ENCODE assay signal across 10 mouse cellular contexts in genomic region chr3:138405341-138405740, GRCm38 (mm10). TPM values are rescaled to one million over a fixed set of nuclear protein-coding genes. Genes with fewer than 3 reads are reported as not detected.
A peak's percentile ranks its signal among the peaks of the same experiment; 100 is the strongest.
DNase-seq lines count a peak whose midpoint lies in the region; ATAC-seq lines count a peak whose summit lies in the region.
"Had no signal": no experiment of that assay in that cellular context is flagged by ENCODE, and none has a peak within 500 bp of the region (broad histone marks: within the 10 kb centered on the region; RNA-seq: fewer than 3 reads in every experiment).

No protein-coding gene starts in this region.

- no peaks in the 10 kb centered on the region for H3K4me1 ChIP-seq in heart, embryonic 10.5 days
- no peaks in the 10 kb centered on the region for H3K4me1 ChIP-seq in neural tube, embryonic 11.5 days (ENCODE audit: control insufficient read depth, insufficient read depth, low read length)
- H3K4me1 ChIP-seq in forebrain, embryonic 10.5 days: no peaks in the 10 kb centered on the region
- H3K4me1 ChIP-seq: heart, embryonic 13.5 days; neural tube, embryonic 12.5 days had no signal

- H3K9me3 ChIP-seq in heart, embryonic 10.5 days: no peaks in the 10 kb centered on the region
- no peaks in the 10 kb centered on the region for H3K9me3 ChIP-seq in neural tube, embryonic 11.5 days (ENCODE audit: control insufficient read depth, low read length)
- H3K9me3 ChIP-seq in forebrain, embryonic 10.5 days: no peaks in the 10 kb centered on the region
- H3K9me3 ChIP-seq: heart, embryonic 13.5 days; neural tube, embryonic 12.5 days had no signal

- H3K27ac ChIP-seq in heart, embryonic 10.5 days: no peak overlapping the region
- no peak overlapping the region for H3K27ac ChIP-seq in neural tube, embryonic 11.5 days (ENCODE audit: low read depth, low read length)
- H3K27ac ChIP-seq in forebrain, embryonic 10.5 days: no peak overlapping the region
- H3K27ac ChIP-seq: heart, embryonic 13.5 days; neural tube, embryonic 12.5 days had no signal

- H3K9ac ChIP-seq in neural tube, embryonic 11.5 days (ENCODE audit: low read length): no peak overlapping the region
- H3K9ac ChIP-seq: heart, embryonic 13.5 days; neural tube, embryonic 12.5 days had no signal

- 32% methylated on average over 3 of the region's 3 CpGs for WGBS in heart, embryonic 10.5 days
- 43% methylated on average over 3 of the region's 3 CpGs for WGBS in neural tube, embryonic 11.5 days
- WGBS in forebrain, embryonic 10.5 days: 57% methylated on average over 3 of the region's 3 CpGs

- H3K4me3 ChIP-seq in heart, embryonic 10.5 days: no peak overlapping the region
- H3K4me3 ChIP-seq in neural tube, embryonic 11.5 days (ENCODE audit: low read depth, low read length): no peak overlapping the region
- no peak overlapping the region for H3K4me3 ChIP-seq in forebrain, embryonic 10.5 days
- H3K4me3 ChIP-seq: heart, embryonic 13.5 days; neural tube, embryonic 12.5 days had no signal

- no peak overlapping the region for H3K4me2 ChIP-seq in neural tube, embryonic 11.5 days (ENCODE audit: low read depth)
- H3K4me2 ChIP-seq: heart, embryonic 13.5 days; neural tube, embryonic 12.5 days had no signal

- no peak for ATAC-seq in neural tube, embryonic 11.5 days (ENCODE audit: insufficient read depth, low FRiP score, low TSS enrichment)

- no peaks in the 10 kb centered on the region for H3K36me3 ChIP-seq in heart, embryonic 10.5 days
- no peaks in the 10 kb centered on the region for H3K36me3 ChIP-seq in neural tube, embryonic 11.5 days (ENCODE audit: control insufficient read depth, insufficient read depth, low read length)
- no peaks in the 10 kb centered on the region for H3K36me3 ChIP-seq in forebrain, embryonic 10.5 days (replicated peaks)
- H3K36me3 ChIP-seq: heart, embryonic 13.5 days; neural tube, embryonic 12.5 days had no signal

- H3K27me3 ChIP-seq in heart, embryonic 10.5 days (ENCODE audit: insufficient read depth, poor library complexity, severe bottlenecking): no peaks in the 10 kb centered on the region
- H3K27me3 ChIP-seq in neural tube, embryonic 11.5 days (ENCODE audit: control insufficient read depth, insufficient read depth, low read length): no peaks in the 10 kb centered on the region
- H3K27me3 ChIP-seq in forebrain, embryonic 10.5 days (ENCODE audit: poor library complexity, severe bottlenecking): no peaks in the 10 kb centered on the region
- H3K27me3 ChIP-seq: heart, embryonic 13.5 days; neural tube, embryonic 12.5 days had no signal

- DNase-seq in heart, adult 8-10 months (ENCODE audit: low spot score): peak; percentile 48
- DNase-seq in heart, embryonic 10.5 days (ENCODE audit: low spot score): no peak
- peak; percentile 32 for DNase-seq in CD4-positive helper T cell, adult 2 months (ENCODE audit: low read depth, low spot score)
- DNase-seq in adrenal gland, postnatal 25 days: peak; percentile 50
- peak; percentile 54 for DNase-seq in gastrocnemius, postnatal 10 days
- DNase-seq in layer of hippocampus, postnatal 14 days (ENCODE audit: low spot score in 2 of 2): peak; percentile 47 to 67
- DNase-seq in neural tube, embryonic 11.5 days (ENCODE audit: low spot score): peak; percentile 42
- DNase-seq in forebrain, embryonic 10.5 days (ENCODE audit: extremely low spot score, low spot score): no peak

RNA-seq across cellular contexts. Expression of gene Adh4, which starts 9.9 kb away (rescaled TPM):
- total RNA-seq in heart, adult 8-10 months (2022): not detected
- polyA plus RNA-seq in heart, embryonic 10.5 days (2016; fragmentation: Nextera tagmentation; extraction: Ambion mirVana): not detected in 2 replicates
- 0.43 and 1.7 TPM in 2 replicates for total RNA-seq in adrenal gland, postnatal 25 days (2021)
- total RNA-seq in gastrocnemius, postnatal 10 days (2021): not detected
- total RNA-seq in layer of hippocampus, postnatal 14 days (2021): not detected
- polyA plus RNA-seq in neural tube, embryonic 11.5 days (2014; fragmentation: Nextera tagmentation; extraction: Ambion mirVana): not detected in 2 replicates
- polyA plus RNA-seq in forebrain, embryonic 10.5 days (2016; fragmentation: Nextera tagmentation; extraction: Ambion mirVana): not detected in 2 replicates
- polyA plus RNA-seq: heart, embryonic 13.5 days; neural tube, embryonic 12.5 days had no signal

RNA-seq across cellular contexts. Expression of gene Adh5, which starts 37.6 kb away (rescaled TPM):
- 10 to 100 TPM; 79.6 to 88.4 (median 83.5) TPM for total RNA-seq in heart, adult 8-10 months (2022)
- polyA plus RNA-seq in heart, embryonic 10.5 days (2016; fragmentation: Nextera tagmentation; extraction: Ambion mirVana): 177 and 216 TPM in 2 replicates
- 164 and 196 TPM in 2 replicates for total RNA-seq in adrenal gland, postnatal 25 days (2021)
- 10 to 100 TPM; 69.3 to 73.4 TPM for total RNA-seq in gastrocnemius, postnatal 10 days (2021)
- total RNA-seq in layer of hippocampus, postnatal 14 days (2021): 10 to 100 TPM; 83.1 to 83.9 TPM
- 248 and 254 TPM in 2 replicates for polyA plus RNA-seq in neural tube, embryonic 11.5 days (2014; fragmentation: Nextera tagmentation; extraction: Ambion mirVana)
- 276 and 281 TPM in 2 replicates for polyA plus RNA-seq in forebrain, embryonic 10.5 days (2016; fragmentation: Nextera tagmentation; extraction: Ambion mirVana)

Comparison
In these comparisons a context has a peak if more than half of its experiments do, and no peak if none do; other contexts are left out.
1. DNase-seq: peak in heart, adult 8-10 months (single experiment), CD4-positive helper T cell, adult 2 months (single experiment), adrenal gland, postnatal 25 days (single experiment), gastrocnemius, postnatal 10 days (single experiment), layer of hippocampus, postnatal 14 days (2 of 2) and neural tube, embryonic 11.5 days (single experiment); none in heart, embryonic 10.5 days (single experiment) and forebrain, embryonic 10.5 days (single experiment).